Mouse (Mus musculus) MN1 (cell line): ENCODE measurements around the gene Lrrc10.
"Not testable (repeated sequence)": the region's sequence is repeated elsewhere in the genome, so short reads cannot be mapped to it uniquely, and the experiment has no call there.

Experiments
- DNase-seq: peaks from one replicate; pipeline ENCODE4 v3.0.0-alpha.2; 2016; ENCODE audit warnings: low spot score

Gene Lrrc10

DNA sequence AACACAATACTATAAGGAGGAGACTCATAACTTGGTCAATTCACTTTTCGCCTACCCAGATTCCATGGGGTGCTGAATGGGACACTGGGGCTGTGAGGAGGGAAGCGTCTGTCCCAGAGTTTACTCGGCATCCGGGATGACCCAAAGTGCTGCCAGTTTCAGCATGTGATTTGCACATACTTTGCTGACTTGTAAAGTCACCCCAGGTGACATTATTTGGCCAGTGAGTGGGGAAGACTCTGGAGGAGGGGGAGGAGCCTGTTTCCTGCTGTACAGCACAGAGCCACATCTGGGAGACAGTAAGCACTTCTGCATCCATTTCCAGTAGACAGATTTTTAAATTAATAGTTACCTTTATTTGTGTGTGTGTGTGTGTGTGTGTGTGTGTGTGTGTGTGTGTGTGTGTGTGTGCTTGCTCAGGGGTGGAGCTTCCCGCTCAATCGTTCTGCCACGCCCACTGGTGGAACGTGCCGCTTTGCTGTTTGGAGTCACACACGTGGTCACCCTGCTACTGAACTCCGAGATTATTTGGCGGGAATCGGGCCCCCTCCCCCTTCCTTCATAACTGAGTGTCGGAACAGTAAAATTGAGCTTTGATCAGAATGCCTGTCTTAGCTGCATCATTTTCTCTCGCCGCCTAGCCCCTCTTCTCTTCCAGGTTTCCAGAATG lies 1.5 kb upstream of the Lrrc10 start:
- DNase-seq: not testable (repeated sequence)

DNA sequence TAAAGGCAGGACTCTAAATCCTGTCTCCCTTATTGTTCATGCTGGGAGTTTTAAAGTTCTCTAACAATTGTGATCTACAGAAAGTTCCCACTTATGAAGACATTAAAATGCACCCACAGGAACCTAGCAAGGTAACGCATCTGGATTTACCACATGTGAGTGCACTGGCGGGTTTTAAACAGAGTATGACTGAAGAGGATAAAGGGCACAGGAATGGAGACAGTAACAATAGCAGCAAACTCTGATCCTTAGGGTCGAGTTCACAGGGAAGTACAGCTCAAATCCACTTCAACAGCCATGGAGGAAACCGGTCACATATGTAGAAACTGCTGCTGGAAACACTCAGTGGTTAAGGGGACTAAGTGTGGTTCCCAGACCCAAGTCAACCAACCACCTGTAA lies 4.1 kb downstream of the Lrrc10 start:
- no peak for DNase-seq

- no peak for DNase-seq
These were observed 4.9 kb downstream of the Lrrc10 start for GRCm38 (mm10) chr10:117049961-117050597.

- no peak for DNase-seq
These were observed 10.5 kb downstream of the Lrrc10 start for GRCm38 (mm10) chr10:117055668-117056067.

DNA sequence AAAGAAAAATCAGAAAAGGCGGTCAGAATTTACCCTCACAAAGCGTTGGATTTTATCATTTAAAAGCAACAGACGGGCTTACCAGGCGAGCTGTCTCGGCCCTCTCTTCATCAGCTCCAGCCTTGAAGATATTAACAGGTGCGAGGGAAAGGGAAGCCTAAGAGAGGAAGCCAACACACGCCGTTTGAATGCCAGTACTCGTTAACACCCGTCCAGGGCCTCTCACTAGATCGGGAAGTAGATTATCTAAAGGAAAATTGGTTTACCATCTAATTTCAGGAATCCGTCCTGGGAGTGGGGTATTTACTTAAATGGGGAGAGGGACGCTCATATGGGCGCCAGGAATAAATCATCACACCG lies 17.7 kb downstream of the Lrrc10 start:
- DNase-seq: no peak

- peak; percentile 100 for DNase-seq
These were observed 18.3 kb downstream of the Lrrc10 start, which contains the start of gene Cct2 for GRCm38 (mm10) chr10:117063254-117064021. TSS of gene Cct2 (minus strand) at chr10:117063814.

GRCm38 (mm10) chr10:117064076-117064475 lies 18.9 kb downstream of the Lrrc10 start:
- no peak for DNase-seq

DNA sequence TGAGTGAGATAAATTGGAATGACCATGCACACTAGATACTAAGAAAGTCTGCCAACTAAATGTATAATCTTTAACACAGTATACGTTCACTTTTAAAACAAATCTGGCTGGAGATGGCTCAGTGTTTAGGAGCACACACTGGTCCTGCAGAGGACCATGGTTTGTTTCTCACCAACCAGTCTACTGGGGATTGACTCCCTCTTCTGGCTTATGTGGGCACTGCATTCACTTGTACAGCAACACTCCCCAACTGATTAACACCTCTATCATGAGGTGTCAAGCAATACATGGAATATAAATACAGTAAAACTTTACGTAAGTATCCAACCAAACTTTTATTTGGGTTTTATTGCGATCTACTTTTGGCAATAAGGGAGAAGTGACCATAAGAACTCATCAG lies 24.0 kb downstream of the Lrrc10 start:
- DNase-seq: no peak

GRCm38 (mm10) chr10:117072191-117072888 lies 27.2 kb downstream of the Lrrc10 start:
- DNase-seq: no peak

DNA sequence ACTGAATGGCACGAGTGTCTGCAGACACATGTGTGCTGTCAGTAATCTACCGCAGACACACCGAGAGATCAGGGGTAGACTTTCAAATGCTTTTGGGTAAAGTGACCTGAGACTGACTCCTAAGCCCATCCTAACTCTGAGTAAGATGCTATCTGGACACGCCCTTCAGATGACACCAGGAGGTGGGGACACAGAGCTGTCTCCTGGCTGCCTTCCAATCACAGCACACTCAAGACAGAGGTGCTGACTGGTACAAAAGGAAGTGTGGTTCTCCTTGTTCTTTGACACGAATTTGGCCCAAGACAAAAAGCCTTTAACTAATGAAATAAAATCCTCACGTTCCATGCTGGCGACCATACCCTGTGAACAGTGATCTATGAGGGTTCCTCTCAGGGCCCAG lies 28.0 kb downstream of the Lrrc10 start:
- DNase-seq: peak; percentile 66

GRCm38 (mm10) chr10:117078284-117078683 lies 33.1 kb downstream of the Lrrc10 start:
- DNase-seq: peak; percentile 61

GRCm38 (mm10) chr10:117081326-117081725 lies 36.2 kb downstream of the Lrrc10 start:
- DNase-seq: no peak

DNA sequence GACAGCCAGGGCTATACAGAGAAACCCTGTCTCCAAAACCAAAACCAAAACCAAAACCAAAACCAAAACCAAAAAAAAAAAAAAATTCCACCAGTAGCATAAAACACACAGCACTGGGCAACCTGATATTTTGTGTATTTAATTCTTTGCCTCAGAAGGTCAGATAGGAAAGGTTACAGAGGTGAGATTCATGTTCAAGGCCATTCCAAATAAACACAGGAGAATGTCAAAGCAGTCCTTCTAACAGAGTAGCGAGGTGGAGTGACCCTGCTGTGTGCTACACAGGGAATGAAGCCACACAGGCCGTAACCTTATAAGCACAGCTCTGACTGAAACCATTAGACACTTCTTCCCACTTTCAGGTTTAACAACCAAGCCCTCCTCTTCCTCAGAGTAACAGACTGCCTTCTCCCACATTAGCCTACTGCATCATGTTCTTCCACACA lies 36.8 kb downstream of the Lrrc10 start:
- DNase-seq: no peak

- DNase-seq: no peak
These were observed 44.5 kb downstream of the Lrrc10 start for GRCm38 (mm10) chr10:117089628-117090027.

GRCm38 (mm10) chr10:117094504-117095329 lies 49.6 kb downstream of the Lrrc10 start:
- DNase-seq: no peak

DNA sequence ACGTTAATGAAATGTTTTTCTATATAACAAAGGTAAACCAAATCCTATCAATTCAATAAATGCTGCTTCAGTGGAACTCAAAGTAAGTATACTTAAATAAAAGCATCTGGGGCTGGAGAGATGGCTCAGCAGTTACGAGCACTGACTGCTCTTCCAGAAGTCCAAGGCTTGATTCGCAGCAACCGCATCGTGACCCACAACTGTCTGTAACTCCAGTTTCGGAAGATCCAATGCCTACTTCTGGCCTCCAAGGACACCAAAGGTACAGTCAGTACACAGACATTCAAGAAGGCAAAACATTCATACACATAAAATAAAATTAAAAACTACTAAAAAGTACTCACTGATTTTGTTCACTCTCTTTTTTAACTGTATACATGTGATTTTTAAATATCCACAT lies 51.0 kb downstream of the Lrrc10 start:
- no peak for DNase-seq
